Mouse (Mus musculus): ENCODE results near the gene Adgrl2.

- TF ChIP-seq CTCF (IDR thresholded peaks at IDR 0.05; ENCODE audit: borderline replicate concordance, insufficient read depth, low read length), result no peak
- TF ChIP-seq POLR2A (IDR thresholded peaks at IDR 0.05; ENCODE audit: low read depth, low read length), result no peak
These were observed 6.0 kb downstream of the Adgrl2 start for GRCm38 (mm10) chr3:148984326-148984725.

All from embryonic fibroblast, embryonic 13.5 days (primary cell).